Mouse (Mus musculus) layer of hippocampus, adult 6 months (tissue): ENCODE measurements around the gene Ddx31. TPM values are rescaled to one million over a fixed set of nuclear protein-coding genes. Genes with fewer than 3 reads are reported as not detected.

ENCODE experiments used
- long read RNA-seq, 2 experiments: library from polyadenylated mRNA; unstranded; transcript quantifications; one replicate each; pipeline ENCODE4 v2.0.0; 2019 to 2020
- polyA plus RNA-seq: library from polyadenylated mRNA; unstranded; fragments of <200 nt; fragmentation: Nextera tagmentation; gene quantifications from 2 replicates; pipeline ENCODE4 v1.2.3, GENCODE M21; 2021

Gene Ddx31
- 3.6 and 3.8 TPM in 2 replicates for polyA plus RNA-seq
- long read RNA-seq, experiment 1, partial matches to known transcripts = 1 of 8 reads
- long read RNA-seq, experiment 1, other reads (novel, unspliced or antisense) = 4 of 8 reads
- long read RNA-seq, experiment 2, transcript Ddx31-201 (20 exons, 3,271 nt) = major isoform, 30 of 39 reads
- long read RNA-seq, experiment 2, partial matches to known transcripts = 1 of 39 reads
- long read RNA-seq, experiment 2, other reads (novel, unspliced or antisense) = 8 of 39 reads

DNA sequence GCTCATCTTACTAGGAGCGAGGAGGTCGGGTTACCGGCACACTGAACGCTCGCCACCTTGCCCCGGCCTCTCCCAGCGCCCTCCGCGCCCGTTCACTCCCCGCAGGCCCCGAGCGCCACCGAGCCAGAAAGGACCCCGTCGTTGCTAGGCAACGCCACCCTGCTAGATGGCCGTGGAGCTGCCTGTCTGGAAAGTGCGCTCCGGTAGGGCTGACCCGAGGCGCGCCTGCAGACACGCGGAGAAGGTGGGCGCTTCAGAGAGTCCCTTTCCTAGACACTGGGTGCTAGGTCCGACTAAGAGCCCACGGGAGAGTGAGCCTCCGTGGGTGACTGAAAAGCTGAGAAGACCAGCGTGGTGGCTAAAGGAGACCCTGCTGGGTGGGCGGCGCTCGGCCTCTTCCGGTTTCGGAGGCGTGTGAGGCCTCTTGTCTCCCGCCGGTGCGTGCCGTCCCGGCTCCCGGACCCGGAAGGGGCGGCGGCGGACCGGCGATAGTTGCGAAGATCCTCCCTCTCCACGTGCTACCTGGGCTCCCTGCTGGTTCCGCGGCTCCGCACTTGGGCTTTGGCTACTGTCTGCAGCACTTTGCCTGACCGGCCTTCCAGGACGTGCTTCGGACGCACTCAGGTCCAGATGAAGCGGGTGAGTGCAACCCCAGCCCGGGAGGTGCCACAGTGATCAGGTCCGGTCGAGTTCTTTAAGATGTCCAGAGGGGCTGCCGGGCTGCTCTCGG, at the start of gene Ddx31, which contains the start of gene Gtf3c4:
TSS of gene Ddx31 (plus strand) at position 185 of the 730 bp plus-strand sequence.
TSS of gene Gtf3c4 (minus strand) at position 139 of the 730 bp plus-strand sequence.

GRCm38 (mm10) chr2:28916513-28916865, 76.3 kb downstream of the Ddx31 start, which contains the start of gene Barhl1:
Gene Barhl1 (minus strand): TSS chr2:28916668.

Other genes starting within 250 kb of the Ddx31 start
- gene Gfi1b, start 218.4 kb upstream of the Ddx31 start, polyA plus RNA-seq = not detected in 2 replicates
- gene Tsc1, start 199.2 kb upstream of the Ddx31 start, polyA plus RNA-seq = 16.5 and 21.8 TPM in 2 replicates
- 3.0 and 6.2 TPM in 2 replicates for gene Spaca9, start 140.7 kb upstream of the Ddx31 start, polyA plus RNA-seq
- gene Ak8, start 140.2 kb upstream of the Ddx31 start, polyA plus RNA-seq = 2.6 and 5.0 TPM in 2 replicates
- 3.3 and 4.1 TPM in 2 replicates for gene Gtf3c4, start within 50 bp of the Ddx31 start, polyA plus RNA-seq
- not detected in 2 replicates for gene Barhl1, start 76.3 kb downstream of the Ddx31 start, polyA plus RNA-seq
- gene Cfap77, start 214.7 kb downstream of the Ddx31 start, polyA plus RNA-seq = 0.89 and 1.6 TPM in 2 replicates
- 2.9 and 3.2 TPM in 2 replicates for gene Ttf1, start 219.9 kb downstream of the Ddx31 start, polyA plus RNA-seq